Mouse (Mus musculus) CH12.LX (cell line): ENCODE measurements around the gene Gm49380. TPM values are rescaled to one million over a fixed set of nuclear protein-coding genes. Genes with fewer than 3 reads are reported as not detected.

Experiments used
- DNase-seq: peaks from one replicate; pipeline ENCODE4 v3.0.0-alpha.2; 2013; ENCODE audit errors: extremely low read depth
- H3K27ac ChIP-seq: 2 replicates; pipeline ENCODE4 v1.5.1; 2012; ENCODE audit warnings: low read depth, mild to moderate bottlenecking, control low read depth, moderate library complexity; ENCODE audit not compliant: insufficient read depth
- H3K27me3 ChIP-seq: replicated peaks from 2 replicates; pipeline ENCODE3; 2012; ENCODE audit warnings: inconsistent platforms
- H3K36me3 ChIP-seq, 2 experiments: replicated peaks in 1 of 2; 2 replicates each; pipeline versions ENCODE3 to v1.6.1; 2012; ENCODE audit warnings: inconsistent platforms in 1 of 2, low read length in 1 of 2, mild to moderate bottlenecking in 1 of 2, mixed read lengths in 1 of 2, moderate library complexity in 1 of 2; ENCODE audit not compliant: control insufficient read depth in 1 of 2, insufficient read depth in 1 of 2
- H3K4me1 ChIP-seq, 2 experiments: 2 replicates each; pipeline ENCODE4 v1.6.1; 2012; ENCODE audit warnings: inconsistent platforms in 1 of 2, moderate library complexity in 1 of 2; ENCODE audit not compliant: insufficient read depth in 2 of 2, control insufficient read depth in 1 of 2
- H3K4me2 ChIP-seq: 2 replicates; pipeline ENCODE4 v1.6.1; 2012; ENCODE audit warnings: low read depth, mild to moderate bottlenecking, control low read depth; ENCODE audit not compliant: poor library complexity, insufficient read depth, severe bottlenecking
- H3K4me3 ChIP-seq, 3 experiments: fragments of 150-350 bp in 1 of 3; sonication (generic) in 1 of 3; replicated peaks in 1 of 3; 2 replicates each; pipeline versions ENCODE3 to v1.5.1; 2011 to 2012; ENCODE audit warnings: low read depth in 2 of 3, low read length in 2 of 3, mild to moderate bottlenecking in 2 of 3, moderate library complexity in 2 of 3, control low read depth in 1 of 3, improper control_type of control experiment in 1 of 3, inconsistent platforms in 1 of 3, mixed read lengths in 1 of 3; ENCODE audit not compliant: poor library complexity in 1 of 3
- H3K79me2 ChIP-seq: replicated peaks from 2 replicates; pipeline ENCODE4 v1.6.1; 2012; ENCODE audit warnings: mild to moderate bottlenecking, moderate library complexity; ENCODE audit not compliant: control insufficient read depth, poor library complexity, insufficient read depth, severe bottlenecking; ENCODE audit errors: extremely low read depth
- H3K9ac ChIP-seq: 2 replicates; pipeline ENCODE4 v1.6.1; 2012; ENCODE audit warnings: low read depth, mild to moderate bottlenecking, control low read depth, moderate library complexity; ENCODE audit not compliant: insufficient read depth
- H3K9me3 ChIP-seq: replicated peaks from 2 replicates; pipeline ENCODE3; 2012; ENCODE audit warnings: low read length, inconsistent platforms, mixed read lengths
- CTCF ChIP-seq, 2 experiments: IDR thresholded peaks in 1 of 2; conservative IDR thresholded peaks in 1 of 2; 2 replicates each; pipeline ENCODE4 v1.5.1; 2011 to 2012; ENCODE audit warnings: low read depth in 2 of 2, low read length in 2 of 2, improper control_type of control experiment in 1 of 2, inconsistent platforms in 1 of 2, mild to moderate bottlenecking in 1 of 2, moderate library complexity in 1 of 2
- EP300 ChIP-seq: IDR thresholded peaks from 2 replicates; pipeline ENCODE4 v1.6.1; 2011; ENCODE audit warnings: low read length, improper control_type of control experiment
- HCFC1 ChIP-seq: IDR thresholded peaks from 2 replicates; pipeline ENCODE4 v1.6.1; 2012; ENCODE audit warnings: low read depth, mild to moderate bottlenecking, inconsistent platforms, low read length, improper control_type of control experiment
- JUND ChIP-seq: conservative IDR thresholded peaks from 2 replicates; pipeline ENCODE4 v1.6.1; 2011; ENCODE audit warnings: low read depth, low read length, improper control_type of control experiment
- KAT2A ChIP-seq: IDR thresholded peaks from 2 replicates; pipeline ENCODE4 v1.6.1; 2012; ENCODE audit warnings: low read length, improper control_type of control experiment, inconsistent platforms; ENCODE audit not compliant: insufficient replicate concordance
- MAZ ChIP-seq: IDR thresholded peaks from 2 replicates; pipeline ENCODE4 v1.6.1; 2012; ENCODE audit warnings: low read depth, mild to moderate bottlenecking, inconsistent platforms, low read length, improper control_type of control experiment, moderate library complexity
- MXI1 ChIP-seq: IDR thresholded peaks from 2 replicates; pipeline ENCODE4 v1.6.1; 2011; ENCODE audit warnings: mild to moderate bottlenecking, low read depth, low read length, improper control_type of control experiment
- MYC ChIP-seq: IDR thresholded peaks from 2 replicates; pipeline ENCODE4 v1.6.1; 2011; ENCODE audit warnings: low read depth, mild to moderate bottlenecking, improper control_type of control experiment, low read length
- NELFE ChIP-seq: IDR thresholded peaks from 2 replicates; pipeline ENCODE4 v1.6.1; 2011; ENCODE audit warnings: low read depth, low read length, improper control_type of control experiment
- POLR2A ChIP-seq: IDR thresholded peaks from 2 replicates; pipeline ENCODE4 v1.6.1; 2011; ENCODE audit warnings: low read depth, mild to moderate bottlenecking, improper control_type of control experiment, low read length
- SMC3 ChIP-seq: IDR thresholded peaks from 2 replicates; pipeline ENCODE4 v1.6.1; 2011; ENCODE audit warnings: low read depth, low read length, improper control_type of control experiment
- USF2 ChIP-seq: conservative IDR thresholded peaks from 2 replicates; pipeline ENCODE4 v1.6.1; 2011; ENCODE audit warnings: low read depth, low read length, improper control_type of control experiment
- ZC3H11A ChIP-seq: IDR thresholded peaks from 2 replicates; pipeline ENCODE4 v1.6.1; 2012; ENCODE audit warnings: low read depth, mild to moderate bottlenecking, inconsistent platforms, low read length, improper control_type of control experiment
- ZMIZ1 ChIP-seq: IDR thresholded peaks from 2 replicates; pipeline ENCODE4 v1.6.1; 2012; ENCODE audit warnings: low read depth, mild to moderate bottlenecking, inconsistent platforms, low read length, improper control_type of control experiment
- dilution Hi-C: fragments of 300-500 bp; cut with MboI; formaldehyde crosslinking; loops from 2 replicates; pipeline ENCODE4 v1.14.3; 2020; ENCODE audit warnings: low sequenced_read_pairs; ENCODE audit not compliant: extremely low pct_unique_long_range_greater_than_20kb, extremely low pct_ligation_motif_present
- in situ Hi-C: fragments of 300-500 bp; cut with MboI; formaldehyde crosslinking; loops from 3 replicates; pipeline ENCODE4 v1.14.3; 2019; ENCODE audit warnings: low sequenced_read_pairs, low pct_ligation_motif_present, low pct_unique_long_range_greater_than_20kb, mixed read lengths
- polyA plus RNA-seq: library from polyadenylated mRNA; unstranded; fragments of >175 nt; gene quantifications from 2 replicates; pipeline ENCODE4 v1.2.1, GENCODE M21; 2012; ENCODE audit warnings: low read depth; ENCODE audit not compliant: insufficient read length
- total RNA-seq, 2 experiments: library from RNA; depleted of rRNA; stranded (reverse); fragments of 300-350 nt in 1 of 2; fragments of >200 nt in 1 of 2; gene quantifications; 2 replicates each; pipeline ENCODE4 v1.2.3; 2012 to 2014

Gene Gm49380
- total and polyA plus RNA-seq, 3 experiments: not detected

- Histone ChIP-seq H3K4me1 (no peaks in the 10 kb centered on the region), H3K9me3 (peaks cover 6% of the 10 kb centered on the region), H3K79me2 (no peaks in the 10 kb centered on the region), H3K4me3 (no peak overlapping the region), H3K36me3 (no peaks in the 10 kb centered on the region), H3K27ac (no peak overlapping the region), H3K4me2 (no peak overlapping the region), H3K27me3 (peaks cover 71% of the 10 kb centered on the region), H3K9ac (no peak overlapping the region)
- DNase-seq: no peak
- in situ Hi-C loops (no loop called here), dilution Hi-C loops (no loop called here)
- peak; percentile 30 for TF ChIP-seq SMC3
- no peak for TF ChIP-seq ZMIZ1
- peak in 1 of 2 experiments; percentile 39; a peak in 2 of 4 replicates for TF ChIP-seq CTCF (conservative IDR thresholded peaks at IDR 0.05 in 1 of 2, IDR thresholded peaks at IDR 0.05 in 1 of 2; ENCODE audit: low read depth in 2 of 2, low read length in 2 of 2)
- no peak for TF ChIP-seq EP300
- no peak for TF ChIP-seq ZC3H11A
- TF ChIP-seq JUND: no peak
- TF ChIP-seq MAZ: no peak
- TF ChIP-seq HCFC1: no peak
These were observed 60.4 kb downstream of the Gm49380 start for GRCm38 (mm10) chr9:44052855-44053254.

GRCm38 (mm10) chr9:44049381-44050165 lies 63.7 kb downstream of the Gm49380 start:
- H3K9me3 ChIP-seq: no peaks in the 10 kb centered on the region
- H3K79me2 ChIP-seq: no peaks in the 10 kb centered on the region
- no peak overlapping the region for H3K27ac ChIP-seq
- no peak overlapping the region for H3K9ac ChIP-seq
- dilution Hi-C loops: no loop called here
- TF ChIP-seq MYC: no peak
- TF ChIP-seq SMC3: no peak
- no peak for TF ChIP-seq MAZ
- no peak for TF ChIP-seq KAT2A
- no peak for TF ChIP-seq MXI1
- no peak for TF ChIP-seq POLR2A
- TF ChIP-seq USF2: no peak
- no peak for TF ChIP-seq HCFC1
- no peak for TF ChIP-seq NELFE
- no peak overlapping the region for H3K4me2 ChIP-seq
- no peak overlapping the region for H3K4me3 ChIP-seq
- no peaks in the 10 kb centered on the region for H3K4me1 ChIP-seq
- H3K27me3 ChIP-seq: peaks cover 68% of the 10 kb centered on the region
- in situ Hi-C loops: loop anchor here (5.0 kb wide), 1 partner anchor 52 kb away; no protein-coding TSS in a partner anchor
- no peaks in the 10 kb centered on the region for H3K36me3 ChIP-seq
- DNase-seq: no peak
